Mouse (Mus musculus): ENCODE results near the gene Msh5. TPM values are rescaled to one million over a fixed set of nuclear protein-coding genes. Genes with fewer than 3 reads are reported as not detected.

Gene Msh5
- polyA plus RNA-seq, 1 experiment = 4.1 TPM

Other genes with a start within 250 kb of the Msh5 start
- 0.03 TPM in 1 of 2 replicates, not detected in the other for gene Cyp21a1, start 242.2 kb downstream of the Msh5 start, polyA plus RNA-seq (2012; rRNA removed)
- gene Stk19, start 209.8 kb downstream of the Msh5 start, polyA plus RNA-seq (2012; rRNA removed) = 15.6 and 17.8 TPM in 2 replicates
- 22.0 and 28.0 TPM in 2 replicates for gene Dxo, start 209.7 kb downstream of the Msh5 start, polyA plus RNA-seq (2012; rRNA removed)
- gene Skiv2l, start 196.5 kb downstream of the Msh5 start, polyA plus RNA-seq (2012; rRNA removed) = 19.0 and 22.2 TPM in 2 replicates
- gene Nelfe, start 196.4 kb downstream of the Msh5 start, polyA plus RNA-seq (2012; rRNA removed) = 43.8 and 44.0 TPM in 2 replicates
- 157 and 169 TPM in 2 replicates for gene Cfb, start 184.2 kb downstream of the Msh5 start, polyA plus RNA-seq (2012; rRNA removed)
- 5.7 and 6.1 TPM in 2 replicates for gene Zbtb12, start 167.3 kb downstream of the Msh5 start, polyA plus RNA-seq (2012; rRNA removed)
- gene Gm20547, start 164.7 kb downstream of the Msh5 start, polyA plus RNA-seq (2012; rRNA removed) = not detected in 2 replicates
- gene C2, start 148.5 kb downstream of the Msh5 start, polyA plus RNA-seq (2012; rRNA removed) = 14.2 and 18.4 TPM in 2 replicates
- gene Ehmt2, start 148.3 kb downstream of the Msh5 start, polyA plus RNA-seq (2012; rRNA removed) = 27.3 and 28.0 TPM in 2 replicates
- gene Slc44a4, start 132.3 kb downstream of the Msh5 start, polyA plus RNA-seq (2012; rRNA removed) = 1.1 and 1.3 TPM in 2 replicates
- 8.4 and 10.5 TPM in 2 replicates for gene Neu1, start 115.5 kb downstream of the Msh5 start, polyA plus RNA-seq (2012; rRNA removed)
- gene Hspa1b, start 87.5 kb downstream of the Msh5 start, polyA plus RNA-seq (2012; rRNA removed) = 1.1 and 1.3 TPM in 2 replicates
- gene Gm20481, start 76.8 kb downstream of the Msh5 start, polyA plus RNA-seq (2012; rRNA removed) = not detected in 2 replicates
- gene Hspa1a, start 74.6 kb downstream of the Msh5 start, polyA plus RNA-seq (2012; rRNA removed) = 0.58 and 0.67 TPM in 2 replicates
- 0.02 TPM in 2 replicates for gene Hspa1l, start 74.0 kb downstream of the Msh5 start, polyA plus RNA-seq (2012; rRNA removed)
- gene Lsm2, start 64.9 kb downstream of the Msh5 start, polyA plus RNA-seq (2012; rRNA removed) = 106 and 129 TPM in 2 replicates
- gene Vars, start 45.8 kb downstream of the Msh5 start, polyA plus RNA-seq (2012; rRNA removed) = 58.0 and 65.7 TPM in 2 replicates
- gene Vwa7, start 30.2 kb downstream of the Msh5 start, polyA plus RNA-seq (2012; rRNA removed) = 0.12 and 0.20 TPM in 2 replicates
- 2.0 TPM in 2 replicates for gene Sapcd1, start 18.7 kb downstream of the Msh5 start, polyA plus RNA-seq (2012; rRNA removed)
- 70.1 and 85.9 TPM in 2 replicates for gene Clic1, start 3.2 kb upstream of the Msh5 start, polyA plus RNA-seq (2012; rRNA removed)
- gene Ddah2, start 12.3 kb upstream of the Msh5 start, polyA plus RNA-seq (2012; rRNA removed) = 11.1 and 13.5 TPM in 2 replicates
- gene Ly6g6c, start 18.6 kb upstream of the Msh5 start, polyA plus RNA-seq (2012; rRNA removed) = 0.21 and 0.24 TPM in 2 replicates
- 1.8 and 2.7 TPM in 2 replicates for gene Mpig6b, start 19.4 kb upstream of the Msh5 start, polyA plus RNA-seq (2012; rRNA removed)
- 0.03 and 0.15 TPM in 2 replicates for gene Ly6g6e, start 30.2 kb upstream of the Msh5 start, polyA plus RNA-seq (2012; rRNA removed)
- 0.66 and 0.76 TPM in 2 replicates for gene Ly6g6d, start 31.3 kb upstream of the Msh5 start, polyA plus RNA-seq (2012; rRNA removed)
- 4.6 TPM in 2 replicates for gene Ly6g6f, start 38.9 kb upstream of the Msh5 start, polyA plus RNA-seq (2012; rRNA removed)
- 25.1 and 29.0 TPM in 2 replicates for gene Abhd16a, start 42.5 kb upstream of the Msh5 start, polyA plus RNA-seq (2012; rRNA removed)
- not detected in 2 replicates for gene Ly6g5c, start 61.5 kb upstream of the Msh5 start, polyA plus RNA-seq (2012; rRNA removed)
- 0.42 and 0.67 TPM in 2 replicates for gene Ly6g5b, start 68.7 kb upstream of the Msh5 start, polyA plus RNA-seq (2012; rRNA removed)
- gene Gpank1, start 74.7 kb upstream of the Msh5 start, polyA plus RNA-seq (2012; rRNA removed) = 9.1 and 10.2 TPM in 2 replicates
- 76.9 and 86.4 TPM in 2 replicates for gene Csnk2b, start 75.3 kb upstream of the Msh5 start, polyA plus RNA-seq (2012; rRNA removed)
- 1.2 and 1.6 TPM in 2 replicates for gene D17H6S53E, start 79.6 kb upstream of the Msh5 start, polyA plus RNA-seq (2012; rRNA removed)
- 296 and 349 TPM in 2 replicates for gene Apom, start 85.3 kb upstream of the Msh5 start, polyA plus RNA-seq (2012; rRNA removed)
- gene Bag6, start 88.4 kb upstream of the Msh5 start, polyA plus RNA-seq (2012; rRNA removed) = 40.6 and 45.5 TPM in 2 replicates
- 48.0 and 59.1 TPM in 2 replicates for gene Prrc2a, start 118.2 kb upstream of the Msh5 start, polyA plus RNA-seq (2012; rRNA removed)
- gene Aif1, start 129.3 kb upstream of the Msh5 start, polyA plus RNA-seq (2012; rRNA removed) = 9.0 and 9.2 TPM in 2 replicates
- 21.0 and 28.7 TPM in 2 replicates for gene Lst1, start 141.7 kb upstream of the Msh5 start, polyA plus RNA-seq (2012; rRNA removed)
- gene Ltb, start 147.7 kb upstream of the Msh5 start, polyA plus RNA-seq (2012; rRNA removed) = 0.53 and 0.76 TPM in 2 replicates
- 0.33 and 0.48 TPM in 2 replicates for gene Tnf, start 155.3 kb upstream of the Msh5 start, polyA plus RNA-seq (2012; rRNA removed)
- gene Lta, start 158.6 kb upstream of the Msh5 start, polyA plus RNA-seq (2012; rRNA removed) = 0.03 and 0.09 TPM in 2 replicates
- gene Gm16181, start 174.1 kb upstream of the Msh5 start, polyA plus RNA-seq (2012; rRNA removed) = 0.10 TPM in 1 of 2 replicates, not detected in the other
- 1.6 and 1.7 TPM in 2 replicates for gene Atp6v1g2, start 186.9 kb upstream of the Msh5 start, polyA plus RNA-seq (2012; rRNA removed)
- 3.6 and 4.1 TPM in 2 replicates for gene Nfkbil1, start 189.0 kb upstream of the Msh5 start, polyA plus RNA-seq (2012; rRNA removed)
- 174 and 208 TPM in 2 replicates for gene Ddx39b, start 195.0 kb upstream of the Msh5 start, polyA plus RNA-seq (2012; rRNA removed)
- gene H2-D1, start 216.0 kb upstream of the Msh5 start, polyA plus RNA-seq (2012; rRNA removed) = 35.7 and 45.9 TPM in 2 replicates

Data from liver, embryonic 14 days (tissue).